Comparison of ENCODE assay signal across 12 mouse cellular contexts in the genomic region with DNA sequence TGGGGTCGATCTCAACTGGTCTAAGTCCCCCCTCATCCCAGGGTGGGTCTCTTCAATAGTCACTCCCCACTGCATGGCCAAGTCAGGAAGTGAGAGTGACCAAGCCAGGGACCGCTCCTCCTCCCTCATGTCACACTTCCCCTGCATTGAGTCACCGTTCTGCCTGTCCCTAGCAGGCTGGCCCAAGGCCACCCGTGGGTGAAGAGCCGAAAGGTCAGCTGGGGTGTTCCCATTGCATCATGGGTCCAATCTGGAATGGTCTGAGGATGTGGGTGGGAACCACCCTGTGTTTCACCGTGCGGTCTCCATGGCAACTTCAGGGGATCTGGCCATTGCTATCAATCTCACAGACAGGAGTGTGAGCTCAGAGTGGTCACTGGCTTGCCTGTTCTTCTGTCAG.
A peak's percentile ranks its signal among the peaks of the same experiment; 100 is the strongest.
DNase-seq lines count a peak whose midpoint lies in the region; ATAC-seq and TF ChIP-seq lines count a peak whose summit lies in the region.
"Had no signal": no experiment of that assay in that cellular context is flagged by ENCODE, and none has a peak within 500 bp of the region (broad histone marks: within the 10 kb centered on the region; RNA-seq: fewer than 3 reads in every experiment).

No protein-coding gene starts in this region.

- no peak for ATAC-seq in kidney, embryonic 15.5 days (replicated peaks; ENCODE audit: low FRiP score)
- peak; percentile 61 for ATAC-seq in heart, embryonic 14.5 days (ENCODE audit: insufficient number of reproducible peaks, insufficient read depth, low FRiP score, low read depth)
- 0 out of 2 replicates have a peak, but pooled peaks have one; percentile 34 for ATAC-seq in lung, embryonic 16.5 days (ENCODE audit: low read depth)
- ATAC-seq: intestine, embryonic 15.5 days had no signal

- no peak overlapping the region for H3K4me3 ChIP-seq in kidney, embryonic 15.5 days (replicated peaks)
- H3K4me3 ChIP-seq in heart, embryonic 14.5 days (ENCODE audit: control insufficient read depth in 1 of 2, insufficient read depth in 1 of 2, low read depth in 1 of 2, low read length in 2 of 2) = no peak overlapping the region
- no peak overlapping the region for H3K4me3 ChIP-seq in lung, embryonic 16.5 days (ENCODE audit: low read length)
- no peak overlapping the region for H3K4me3 ChIP-seq in cerebellum, adult 2 months (replicated peaks; ENCODE audit: insufficient read depth, low read depth, low read length)
- H3K4me3 ChIP-seq: embryonic facial prominence, embryonic 12.5 days; intestine, embryonic 15.5 days had no signal

- no peak overlapping the region for H3K4me2 ChIP-seq in kidney, embryonic 15.5 days
- H3K4me2 ChIP-seq in heart, embryonic 14.5 days (ENCODE audit: low read length) = no peak overlapping the region
- H3K4me2 ChIP-seq in lung, embryonic 16.5 days (ENCODE audit: low read depth, low read length) = no peak overlapping the region
- H3K4me2 ChIP-seq: embryonic facial prominence, embryonic 12.5 days; intestine, embryonic 15.5 days; lung, embryonic 14.5 days had no signal

- TF ChIP-seq POLR2A in cerebellum, adult 2 months (IDR thresholded peaks at IDR 0.05; ENCODE audit: borderline replicate concordance, insufficient read depth, low read length) = no peak

- no peaks in the 10 kb centered on the region for H3K36me3 ChIP-seq in kidney, embryonic 15.5 days
- no peaks in the 10 kb centered on the region for H3K36me3 ChIP-seq in heart, embryonic 14.5 days (ENCODE audit: control insufficient read depth, insufficient read depth, low read length)
- H3K36me3 ChIP-seq in lung, embryonic 16.5 days (ENCODE audit: control insufficient read depth, insufficient read depth, low read length) = no peaks in the 10 kb centered on the region
- H3K36me3 ChIP-seq: embryonic facial prominence, embryonic 12.5 days; intestine, embryonic 15.5 days had no signal

- no peaks in the 10 kb centered on the region for H3K9me3 ChIP-seq in kidney, embryonic 15.5 days (replicated peaks)
- H3K9me3 ChIP-seq in heart, embryonic 14.5 days (ENCODE audit: control insufficient read depth, low read length) = no peaks in the 10 kb centered on the region
- no peaks in the 10 kb centered on the region for H3K9me3 ChIP-seq in lung, embryonic 16.5 days (ENCODE audit: control insufficient read depth, low read length)
- H3K9me3 ChIP-seq: embryonic facial prominence, embryonic 12.5 days; intestine, embryonic 15.5 days had no signal

- H3K4me1 ChIP-seq in kidney, embryonic 15.5 days = peaks cover 48% of the 10 kb centered on the region
- peaks cover 4 to 6% of the 10 kb centered on the region in 2 experiments; a peak in 1 of 4 replicates for H3K4me1 ChIP-seq in heart, embryonic 14.5 days (ENCODE audit: control insufficient read depth in 2 of 2, insufficient read depth in 2 of 2, low read length in 2 of 2)
- no peaks in the 10 kb centered on the region for H3K4me1 ChIP-seq in lung, embryonic 16.5 days (replicated peaks; ENCODE audit: control insufficient read depth, insufficient read depth, low read length)
- H3K4me1 ChIP-seq in cerebellum, adult 2 months (ENCODE audit: control insufficient read depth, insufficient read depth, low read length) = no peaks in the 10 kb centered on the region
- H3K4me1 ChIP-seq: intestine, embryonic 15.5 days had no signal

- H3K27me3 ChIP-seq in kidney, embryonic 15.5 days = peaks cover 41% of the 10 kb centered on the region
- H3K27me3 ChIP-seq in heart, embryonic 14.5 days (ENCODE audit: control insufficient read depth, insufficient read depth, low read length) = peaks cover 17% of the 10 kb centered on the region
- H3K27me3 ChIP-seq in lung, embryonic 16.5 days (ENCODE audit: control insufficient read depth, insufficient read depth, low read depth, low read length) = peaks cover 15% of the 10 kb centered on the region; the same call in 1 of the 2 replicates
- no peaks in the 10 kb centered on the region; the same call in 1 of the 2 replicates for H3K27me3 ChIP-seq in cerebellum, adult 2 months (ENCODE audit: control insufficient read depth, insufficient read depth, low read length)

- 56% methylated on average over 7 of the region's 7 CpGs for WGBS in kidney, embryonic 15.5 days
- 61% methylated on average over 7 of the region's 7 CpGs for WGBS in heart, embryonic 14.5 days
- 56% methylated on average over 7 of the region's 7 CpGs for WGBS in lung, embryonic 16.5 days
- 67% methylated on average over 7 of the region's 7 CpGs for WGBS in cerebellum, adult 2 months

- no peak overlapping the region for H3K9ac ChIP-seq in kidney, embryonic 15.5 days
- H3K9ac ChIP-seq in heart, embryonic 14.5 days (ENCODE audit: low read length) = no peak overlapping the region
- H3K9ac ChIP-seq in lung, embryonic 16.5 days (ENCODE audit: low read length) = no peak overlapping the region
- H3K9ac ChIP-seq: embryonic facial prominence, embryonic 12.5 days; intestine, embryonic 15.5 days; lung, embryonic 14.5 days had no signal

- TF ChIP-seq CTCF in cerebellum, adult 2 months (IDR thresholded peaks at IDR 0.05; ENCODE audit: borderline replicate concordance, insufficient read depth, low read depth, low read length) = no peak

- DNase-seq in kidney, adult 11 months = peak; percentile 46
- DNase-seq in adrenal gland, adult 18-20 months (ENCODE audit: low spot score in 2 of 2) = peak; percentile 71 to 84
- no peak for DNase-seq in frontal cortex, postnatal 36 days (ENCODE audit: low spot score in 2 of 2)
- no peak for DNase-seq in cerebellum, adult 2 months
- DNase-seq in retina, postnatal 1 day = no peak
- DNase-seq: cerebellum, adult 11 months; lung, embryonic 14.5 days had no signal

- H3K27ac ChIP-seq in kidney, embryonic 15.5 days = no peak overlapping the region
- no peak overlapping the region for H3K27ac ChIP-seq in heart, embryonic 14.5 days (replicated peaks in 1 of 2; ENCODE audit: control insufficient read depth in 1 of 2, insufficient read depth in 1 of 2, low read depth in 2 of 2, low read length in 2 of 2)
- H3K27ac ChIP-seq in lung, embryonic 16.5 days (ENCODE audit: low read length) = no peak overlapping the region
- no peak overlapping the region for H3K27ac ChIP-seq in cerebellum, adult 2 months (ENCODE audit: insufficient read depth, low read length)
- H3K27ac ChIP-seq: embryonic facial prominence, embryonic 12.5 days; intestine, embryonic 15.5 days had no signal

Comparison
In these comparisons a context has a peak if more than half of its experiments do, and no peak if none do; other contexts are left out.
1. DNase-seq: peak in kidney, adult 11 months (single experiment) and adrenal gland, adult 18-20 months (2 of 2); none in frontal cortex, postnatal 36 days (0 of 2), cerebellum, adult 2 months (0 of 2) and retina, postnatal 1 day (single experiment).